15 mouse cellular contexts compared by ENCODE assay signal in genomic region chr12:74087086-74087485, GRCm38 (mm10).
DNase-seq lines count a peak whose midpoint lies in the region; ATAC-seq lines count a peak whose summit lies in the region.
"Had no signal": no experiment of that assay in that cellular context is flagged by ENCODE, and none has a peak within 500 bp of the region (broad histone marks: within the 10 kb centered on the region; RNA-seq: fewer than 3 reads in every experiment).

No protein-coding gene starts in this region.

- no peaks in the 10 kb centered on the region for H3K9me3 ChIP-seq in midbrain, embryonic 11.5 days (ENCODE audit: control insufficient read depth, low read length)
- no peaks in the 10 kb centered on the region for H3K9me3 ChIP-seq in midbrain, embryonic 14.5 days (ENCODE audit: control insufficient read depth, low read length)
- H3K9me3 ChIP-seq in kidney, embryonic 14.5 days (ENCODE audit: control insufficient read depth, low read length): no peaks in the 10 kb centered on the region
- H3K9me3 ChIP-seq in liver, embryonic 11.5 days (ENCODE audit: control insufficient read depth, low read length): no peaks in the 10 kb centered on the region
- H3K9me3 ChIP-seq: limb, embryonic 10.5 days had no signal

- no peaks in the 10 kb centered on the region for H3K36me3 ChIP-seq in midbrain, embryonic 11.5 days (ENCODE audit: control insufficient read depth, insufficient read depth, low read length)
- H3K36me3 ChIP-seq in midbrain, embryonic 14.5 days (ENCODE audit: control insufficient read depth, insufficient read depth, low read length): no peaks in the 10 kb centered on the region
- no peaks in the 10 kb centered on the region for H3K36me3 ChIP-seq in kidney, embryonic 14.5 days (ENCODE audit: control insufficient read depth, insufficient read depth, low read length)
- no peaks in the 10 kb centered on the region for H3K36me3 ChIP-seq in liver, embryonic 11.5 days (ENCODE audit: control insufficient read depth, insufficient read depth, low read length)
- H3K36me3 ChIP-seq: limb, embryonic 10.5 days had no signal

- H3K27ac ChIP-seq in midbrain, embryonic 11.5 days (ENCODE audit: low read depth, low read length): no peak overlapping the region
- H3K27ac ChIP-seq in midbrain, embryonic 14.5 days (replicated peaks; ENCODE audit: low read depth, low read length): no peak overlapping the region
- no peak overlapping the region for H3K27ac ChIP-seq in kidney, embryonic 14.5 days (ENCODE audit: low read depth, low read length)
- H3K27ac ChIP-seq in liver, embryonic 11.5 days (ENCODE audit: low read depth, low read length): no peak overlapping the region
- H3K27ac ChIP-seq: gastrocnemius, adult 2 months; layer of hippocampus, adult 2 months; limb, embryonic 10.5 days had no signal

- 60% methylated on average over 8 of the region's 8 CpGs for WGBS in midbrain, embryonic 11.5 days
- WGBS in midbrain, embryonic 14.5 days: 55% methylated on average over 8 of the region's 8 CpGs
- WGBS in kidney, embryonic 14.5 days: 32% methylated on average over 8 of the region's 8 CpGs
- WGBS in liver, embryonic 11.5 days: 78% methylated on average over 8 of the region's 8 CpGs

- H3K4me2 ChIP-seq in midbrain, embryonic 11.5 days: no peak overlapping the region
- H3K4me2 ChIP-seq in midbrain, embryonic 14.5 days (ENCODE audit: low read length): no peak overlapping the region
- no peak overlapping the region for H3K4me2 ChIP-seq in kidney, embryonic 14.5 days (replicated peaks; ENCODE audit: low read depth, low read length)
- H3K4me2 ChIP-seq in liver, embryonic 11.5 days: no peak overlapping the region
- H3K4me2 ChIP-seq: heart, embryonic 11.5 days had no signal

- H3K4me1 ChIP-seq in midbrain, embryonic 11.5 days (ENCODE audit: control insufficient read depth, insufficient read depth, low read length): no peaks in the 10 kb centered on the region
- no peaks in the 10 kb centered on the region for H3K4me1 ChIP-seq in midbrain, embryonic 14.5 days (ENCODE audit: control insufficient read depth, insufficient read depth, low read length)
- no peaks in the 10 kb centered on the region for H3K4me1 ChIP-seq in kidney, embryonic 14.5 days (ENCODE audit: control insufficient read depth, insufficient read depth, low read length)
- H3K4me1 ChIP-seq in liver, embryonic 11.5 days (replicated peaks; ENCODE audit: control insufficient read depth, insufficient read depth, low read length): no peaks in the 10 kb centered on the region
- H3K4me1 ChIP-seq: limb, embryonic 10.5 days had no signal

- no peaks in the 10 kb centered on the region for H3K27me3 ChIP-seq in midbrain, embryonic 11.5 days (ENCODE audit: control insufficient read depth, insufficient read depth, low read length)
- H3K27me3 ChIP-seq in midbrain, embryonic 14.5 days (ENCODE audit: control insufficient read depth, insufficient read depth, low read length): no peaks in the 10 kb centered on the region
- H3K27me3 ChIP-seq in kidney, embryonic 14.5 days (ENCODE audit: control insufficient read depth, insufficient read depth, low read length): no peaks in the 10 kb centered on the region
- H3K27me3 ChIP-seq in liver, embryonic 11.5 days (replicated peaks; ENCODE audit: control insufficient read depth, insufficient read depth, low read length): no peaks in the 10 kb centered on the region

- no peak overlapping the region for H3K4me3 ChIP-seq in midbrain, embryonic 11.5 days (ENCODE audit: low read depth, low read length)
- no peak overlapping the region for H3K4me3 ChIP-seq in midbrain, embryonic 14.5 days (replicated peaks; ENCODE audit: low read depth, low read length)
- H3K4me3 ChIP-seq in kidney, embryonic 14.5 days (ENCODE audit: low read length): no peak overlapping the region
- H3K4me3 ChIP-seq in liver, embryonic 11.5 days (ENCODE audit: low read depth, low read length): no peak overlapping the region
- H3K4me3 ChIP-seq: gastrocnemius, adult 2 months; layer of hippocampus, adult 2 months; limb, embryonic 10.5 days had no signal

- H3K9ac ChIP-seq in midbrain, embryonic 11.5 days (ENCODE audit: low read length): no peak overlapping the region
- no peak overlapping the region for H3K9ac ChIP-seq in midbrain, embryonic 14.5 days (replicated peaks; ENCODE audit: low read length)
- H3K9ac ChIP-seq in kidney, embryonic 14.5 days (ENCODE audit: low read depth, low read length): no peak overlapping the region
- H3K9ac ChIP-seq in liver, embryonic 11.5 days (ENCODE audit: low read depth, low read length): no peak overlapping the region

- DNase-seq in midbrain, embryonic 11.5 days (ENCODE audit: low spot score, missing footprints): no peak
- no peak for DNase-seq in midbrain, embryonic 14.5 days
- no peak for DNase-seq in liver, embryonic 11.5 days (ENCODE audit: low spot score)
- peak; percentile 72 for DNase-seq in yolk sac, embryonic 10.5 days (ENCODE audit: low spot score)
- DNase-seq in frontal cortex, adult 2 months (ENCODE audit: extremely low spot score in 1 of 2, low spot score in 1 of 2): no peak
- no peak for DNase-seq in Muller cell, postnatal 12 days (ENCODE audit: inconsistent ontology term)
- DNase-seq: cerebellum, postnatal 36 days; gastrocnemius, adult 2 months; lung, postnatal 36 days; thymus, postnatal 36 days had no signal

- peak; percentile 63; the same call in 1 of the 2 replicates for ATAC-seq in midbrain, embryonic 11.5 days (ENCODE audit: low FRiP score)
- ATAC-seq in midbrain, embryonic 14.5 days (ENCODE audit: low FRiP score, low TSS enrichment): no peak
- ATAC-seq in kidney, embryonic 14.5 days (ENCODE audit: low FRiP score, low TSS enrichment): peak; percentile 52; the same call in 1 of the 2 replicates
- ATAC-seq in liver, embryonic 11.5 days (replicated peaks; ENCODE audit: low FRiP score): peak; percentile 62
- no peak for ATAC-seq in megakaryocyte progenitor cell, adult 5-6 weeks (replicated peaks; ENCODE audit: poor library complexity)

Comparison
In these comparisons a context has a peak if more than half of its experiments do, and no peak if none do; other contexts are left out.
1. ATAC-seq: peak in midbrain, embryonic 11.5 days (single experiment), kidney, embryonic 14.5 days (single experiment) and liver, embryonic 11.5 days (single experiment); none in midbrain, embryonic 14.5 days (single experiment) and megakaryocyte progenitor cell, adult 5-6 weeks (single experiment).